Mouse (Mus musculus): ENCODE results near the gene Stac2.

GRCm38 (mm10) chr11:98034840-98035239 is 18.4 kb downstream of the Stac2 start:
- no peak for TF ChIP-seq POLR2A (IDR thresholded peaks at IDR 0.05; ENCODE audit: borderline replicate concordance, extremely low read depth, insufficient read depth, insufficient read length, poor library complexity, severe bottlenecking)
- TF ChIP-seq CTCF (IDR thresholded peaks at IDR 0.05; ENCODE audit: borderline replicate concordance, extremely low read depth, insufficient read depth, insufficient read length) = no peak
